Mouse (Mus musculus) embryonic facial prominence, embryonic 14.5 days (tissue): ENCODE data around the gene Fryl. TPM values are rescaled to one million over a fixed set of nuclear protein-coding genes. Genes with fewer than 3 reads are reported as not detected.

ENCODE experiments used
- ATAC-seq: fragments of 200-750 bp; cut with Nextera tagmentation; 2 replicates; pipeline ENCODE4 v1.8.0; 2017; ENCODE audit warnings: low read depth, moderate number of reproducible peaks, moderate TSS enrichment
- DNase-seq: peaks from one replicate; pipeline ENCODE4 v3.0.0-alpha.2; 2015; ENCODE audit warnings: low spot score
- H3K27ac ChIP-seq: fragments of 300-500 bp; sonication (generic); replicated peaks from 2 replicates; pipeline ENCODE4 v1.5.1; 2014; ENCODE audit warnings: low read depth, mild to moderate bottlenecking, low read length, moderate library complexity
- H3K27me3 ChIP-seq: fragments of 300-500 bp; sonication (generic); replicated peaks from 2 replicates; pipeline ENCODE4 v1.6.1; 2014; ENCODE audit warnings: low read length; ENCODE audit not compliant: control insufficient read depth, insufficient read depth
- H3K36me3 ChIP-seq: fragments of 300-500 bp; sonication (generic); 2 replicates; pipeline ENCODE4 v1.6.1; 2014; ENCODE audit warnings: low read length, mixed read lengths; ENCODE audit not compliant: control insufficient read depth, insufficient read depth
- H3K4me1 ChIP-seq: fragments of 300-500 bp; sonication (generic); 2 replicates; pipeline ENCODE4 v1.6.1; 2014; ENCODE audit warnings: antibody characterized with exemption, low read length; ENCODE audit not compliant: control insufficient read depth, insufficient read depth
- H3K4me2 ChIP-seq: fragments of 300-500 bp; sonication (generic); 2 replicates; pipeline ENCODE4 v1.6.1; 2014; ENCODE audit warnings: low read depth, mild to moderate bottlenecking, low read length, moderate library complexity, mixed read lengths
- H3K4me3 ChIP-seq: fragments of 300-500 bp; sonication (generic); 2 replicates; pipeline ENCODE4 v1.5.1; 2014; ENCODE audit warnings: low read depth, mild to moderate bottlenecking, low read length
- H3K9ac ChIP-seq: fragments of 300-500 bp; sonication (generic); 2 replicates; pipeline ENCODE4 v1.6.1; 2014; ENCODE audit warnings: low read depth, mild to moderate bottlenecking, low read length, moderate library complexity, mixed read lengths
- H3K9me3 ChIP-seq: fragments of 300-500 bp; sonication (generic); 2 replicates; pipeline ENCODE4 v1.6.1; 2016; ENCODE audit warnings: low read length; ENCODE audit not compliant: control insufficient read depth
- WGBS: fragments of 180-500 bp; shearing (Covaris S2); extraction: QIAGEN DNeasy Blood & Tissue Kit; methylation state at CpG from one replicate; pipeline ENCODE4 v1.1.7; 2014; 5-methylcytosine and 5-hydroxymethylcytosine counted together
- polyA plus RNA-seq: library from polyadenylated mRNA; unstranded; fragments of >200 nt; fragmentation: Nextera tagmentation; extraction: Ambion mirVana; gene quantifications from 2 replicates; pipeline ENCODE4 v1.2.1, GENCODE M21; 2014

Gene Fryl
- polyA plus RNA-seq, 1 experiment from 2014 or later: 26.8 TPM

DNA sequence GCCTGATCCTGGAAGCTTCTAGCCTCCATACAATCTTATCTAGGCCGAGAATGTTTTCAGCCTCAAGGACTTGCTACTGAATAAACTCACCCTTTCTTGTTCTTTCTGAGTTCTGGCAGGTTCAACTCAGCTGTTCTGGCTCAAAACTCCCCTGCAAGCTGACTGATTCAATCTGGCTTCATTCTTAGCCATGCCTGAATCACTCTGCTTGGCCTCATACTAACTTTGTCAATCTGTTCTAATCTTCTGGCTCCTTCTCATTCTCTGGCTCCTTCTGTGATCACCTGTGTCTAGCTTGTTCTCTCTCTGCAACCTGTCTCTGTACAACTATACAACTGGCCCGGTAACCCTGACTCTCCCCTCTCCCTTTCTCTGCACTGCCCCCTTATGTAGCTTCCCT, 93.9 kb downstream of the Fryl start:
- DNase-seq: no peak
- H3K4me1 ChIP-seq: 0 out of 2 replicates have a peak, but pooled peaks cover 6% of the 10 kb centered on the region
- no peak overlapping the region for H3K4me2 ChIP-seq
- 84% methylated on average over 2 of the region's 2 CpGs for WGBS
- no peak overlapping the region for H3K9ac ChIP-seq
- H3K27ac ChIP-seq: no peak overlapping the region
- no peaks in the 10 kb centered on the region for H3K36me3 ChIP-seq
- H3K9me3 ChIP-seq: no peaks in the 10 kb centered on the region
- H3K4me3 ChIP-seq: no peak overlapping the region
- H3K27me3 ChIP-seq: no peaks in the 10 kb centered on the region
- no peak for ATAC-seq

DNA sequence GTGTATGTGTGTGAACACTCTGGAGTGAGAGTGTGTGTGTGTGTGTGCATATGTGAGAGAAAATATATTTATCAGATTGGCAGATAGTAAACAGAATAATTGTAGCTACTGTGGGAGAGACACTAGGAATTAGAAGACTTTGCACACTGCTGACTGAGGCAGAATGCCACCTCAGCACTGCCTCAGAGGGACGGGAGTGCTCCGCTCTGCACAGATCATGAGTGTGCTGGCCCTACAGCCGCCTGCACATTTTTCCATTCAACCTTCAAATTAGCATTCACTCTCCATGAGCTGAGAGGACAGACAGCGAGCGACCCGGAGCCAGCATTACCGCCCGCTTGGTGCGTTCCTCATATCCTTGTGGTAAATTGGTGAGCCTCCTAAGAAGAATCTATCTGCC, 96.0 kb downstream of the Fryl start:
- no peak for ATAC-seq

DNA sequence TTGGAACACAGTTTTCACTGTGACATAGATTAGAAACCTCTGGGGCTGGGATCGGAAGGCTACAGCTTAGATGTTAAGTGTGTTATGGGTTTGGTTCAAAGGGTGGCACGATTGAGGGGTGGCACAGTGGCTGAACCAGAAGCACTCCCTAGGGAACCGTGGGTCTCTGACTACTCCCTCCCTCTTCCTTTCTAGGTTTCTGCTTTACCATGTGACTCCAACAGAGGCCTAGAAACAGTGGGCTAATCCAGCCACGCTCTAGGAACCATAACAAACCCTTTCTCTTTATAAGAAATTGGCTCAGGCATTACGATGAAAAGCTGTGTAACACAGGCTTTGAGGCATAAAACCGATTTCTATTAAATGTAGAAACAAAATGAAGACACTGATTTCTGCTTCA, 98.9 kb downstream of the Fryl start:
- H3K9ac ChIP-seq: no peak overlapping the region
- H3K9me3 ChIP-seq: no peaks in the 10 kb centered on the region
- ATAC-seq (no peak), DNase-seq (no peak)
- WGBS: 75% methylated on average over 6 of the region's 6 CpGs
- H3K4me2 ChIP-seq: no peak overlapping the region
- no peak overlapping the region for H3K27ac ChIP-seq
- no peak overlapping the region for H3K4me3 ChIP-seq
- peaks cover 10% of the 10 kb centered on the region; the same call in 1 of the 2 replicates for H3K4me1 ChIP-seq
- H3K36me3 ChIP-seq: no peaks in the 10 kb centered on the region
- no peaks in the 10 kb centered on the region for H3K27me3 ChIP-seq

More for the DNA sequence above, 96.0 kb downstream of the Fryl start:
- Histone ChIP-seq H3K9ac (no peak overlapping the region), H3K27me3 (no peaks in the 10 kb centered on the region), H3K4me2 (no peak overlapping the region), H3K9me3 (no peaks in the 10 kb centered on the region), H3K36me3 (no peaks in the 10 kb centered on the region), H3K4me3 (no peak overlapping the region), H3K4me1 (peaks cover 8% of the 10 kb centered on the region; the same call in 1 of the 2 replicates), H3K27ac (no peak overlapping the region)
- WGBS: 84% methylated on average over 9 of the region's 9 CpGs
- DNase-seq: no peak

DNA sequence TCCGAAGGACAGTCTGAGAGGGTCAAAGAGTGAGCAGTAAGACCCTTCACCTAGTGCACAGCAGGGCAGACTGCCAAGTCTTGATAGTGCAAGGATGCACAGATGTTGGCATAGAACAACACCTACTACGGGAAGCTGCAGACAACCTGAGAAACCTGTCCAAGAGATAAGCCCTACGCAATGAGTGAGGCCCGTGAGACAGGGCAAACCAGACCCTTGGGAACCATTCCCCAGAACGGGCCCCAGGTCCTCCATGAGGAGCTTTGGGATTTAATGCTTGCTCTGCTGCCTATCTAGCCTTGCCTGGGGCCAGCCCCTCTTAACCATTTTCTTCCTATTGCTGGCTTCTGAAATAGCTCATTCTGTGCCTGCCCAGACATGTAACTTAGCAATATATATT, 99.4 kb downstream of the Fryl start:
- no peaks in the 10 kb centered on the region for H3K36me3 ChIP-seq
- DNase-seq: peak; percentile 60
- H3K9me3 ChIP-seq: no peaks in the 10 kb centered on the region
- peaks cover 10% of the 10 kb centered on the region; the same call in 1 of the 2 replicates for H3K4me1 ChIP-seq
- 79% methylated on average over 5 of the region's 5 CpGs for WGBS
- H3K4me3 ChIP-seq: no peak overlapping the region
- no peak overlapping the region for H3K9ac ChIP-seq
- H3K4me2 ChIP-seq: no peak overlapping the region
- peak; percentile 53; the same call in 1 of the 2 replicates for ATAC-seq
- H3K27me3 ChIP-seq: no peaks in the 10 kb centered on the region
- H3K27ac ChIP-seq: no peak overlapping the region; the same call in 1 of the 2 replicates

DNA sequence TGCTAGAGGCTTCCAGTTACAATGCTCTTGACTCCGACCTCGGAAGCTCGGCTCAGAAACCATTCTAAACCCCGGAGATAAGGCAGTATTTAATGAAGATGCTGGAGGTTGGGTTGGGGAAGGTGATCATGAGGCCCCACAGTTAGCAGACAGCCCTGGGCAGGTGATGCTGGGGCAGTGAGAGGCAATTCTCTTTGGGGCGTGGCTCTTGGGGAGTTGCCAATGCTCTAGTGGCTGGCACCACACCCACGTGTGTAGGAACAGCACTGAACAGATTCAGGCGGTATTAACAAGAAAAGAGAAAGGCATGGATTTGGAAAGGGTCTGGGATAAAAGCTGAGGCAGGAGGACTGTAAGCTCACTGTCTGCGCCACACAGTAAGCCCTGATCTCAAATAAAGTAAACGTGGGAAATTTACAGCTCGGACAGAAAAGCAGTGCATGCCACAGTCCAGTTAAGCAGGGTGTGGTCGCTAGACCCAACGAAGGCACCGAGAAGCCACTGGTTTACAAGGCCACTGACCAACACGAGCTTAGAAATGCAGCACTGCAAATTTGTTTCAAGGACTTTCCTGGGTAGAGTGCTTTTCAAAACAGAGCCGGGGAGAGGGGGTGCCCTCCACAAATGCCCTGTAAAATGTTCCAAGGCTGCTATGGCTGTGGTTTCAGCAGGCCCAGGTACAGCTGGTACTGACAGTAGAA, 100.0 kb downstream of the Fryl start:
- Histone ChIP-seq H3K4me2 (no peak overlapping the region), H3K9me3 (no peaks in the 10 kb centered on the region), H3K27ac (no peak overlapping the region; the same call in 1 of the 2 replicates), H3K4me3 (no peak overlapping the region), H3K27me3 (no peaks in the 10 kb centered on the region), H3K4me1 (peaks cover 10% of the 10 kb centered on the region; the same call in 1 of the 2 replicates), H3K9ac (no peak overlapping the region), H3K36me3 (no peaks in the 10 kb centered on the region)
- DNase-seq (peak; percentile 59), ATAC-seq (no peak)
- WGBS: 75% methylated on average over 15 of the region's 15 CpGs

DNA sequence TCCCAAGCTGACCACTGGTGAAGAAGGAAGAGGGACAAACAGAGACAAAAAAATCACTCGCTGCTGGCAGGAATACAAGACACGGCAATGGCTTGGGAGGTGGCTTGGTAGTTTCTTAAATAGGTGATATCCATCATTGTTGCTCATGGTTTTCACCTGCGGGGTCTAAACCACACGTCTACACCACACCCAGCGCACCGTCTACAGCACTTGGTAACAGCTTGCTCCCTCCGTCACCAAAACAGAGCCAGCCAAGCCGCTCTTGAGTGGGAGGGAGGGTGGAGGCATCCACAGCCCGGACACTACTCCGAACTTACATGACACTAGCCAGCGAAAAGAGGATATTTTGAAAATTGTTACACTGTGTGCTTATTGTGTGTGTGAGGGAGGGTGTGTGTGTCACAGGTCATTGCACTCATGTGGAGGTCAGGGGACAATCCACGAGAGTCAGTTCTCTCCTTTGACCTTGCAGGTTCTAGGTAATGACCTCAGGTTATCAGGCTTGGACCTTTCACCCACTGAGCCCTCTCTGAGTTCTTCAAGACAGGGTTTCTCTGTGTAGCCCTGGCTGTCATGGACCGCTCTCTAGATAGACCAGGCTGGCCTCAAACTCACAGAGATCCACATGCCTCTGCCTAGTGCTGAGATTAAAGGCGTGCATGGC, 102.5 kb downstream of the Fryl start:
- H3K4me2 ChIP-seq: no peak overlapping the region
- no peaks in the 10 kb centered on the region for H3K36me3 ChIP-seq
- ATAC-seq: no peak
- no peak overlapping the region for H3K9ac ChIP-seq
- H3K4me3 ChIP-seq: no peak overlapping the region
- no peaks in the 10 kb centered on the region for H3K9me3 ChIP-seq
- 92% methylated on average over 14 of the region's 14 CpGs for WGBS
- DNase-seq: no peak
- H3K27ac ChIP-seq: no peak overlapping the region
- H3K27me3 ChIP-seq: no peaks in the 10 kb centered on the region
- peaks cover 10% of the 10 kb centered on the region; the same call in 1 of the 2 replicates for H3K4me1 ChIP-seq

DNA sequence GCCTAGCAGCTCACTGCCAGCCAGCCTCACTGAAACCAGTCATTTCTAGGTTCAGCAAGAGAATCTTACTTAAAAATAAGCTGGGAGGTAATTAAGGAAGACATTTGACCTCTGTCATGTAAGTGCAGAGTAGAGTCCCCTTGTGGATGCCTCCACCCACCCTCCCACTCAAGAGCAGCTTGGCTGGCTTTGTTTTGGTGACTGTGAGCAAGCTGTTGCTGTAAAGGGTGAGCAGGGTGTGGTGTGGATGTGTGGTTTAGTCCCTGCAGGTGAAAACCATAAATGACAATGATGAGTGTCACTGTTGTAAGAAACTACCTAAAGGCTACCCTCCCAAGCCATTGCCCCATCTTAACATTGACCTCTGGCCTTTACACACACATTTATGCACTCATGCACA, 104.2 kb downstream of the Fryl start:
- no peaks in the 10 kb centered on the region for H3K9me3 ChIP-seq
- H3K36me3 ChIP-seq: peaks cover 2% of the 10 kb centered on the region; the same call in 1 of the 2 replicates
- no peaks in the 10 kb centered on the region for H3K27me3 ChIP-seq
- no peak overlapping the region for H3K4me3 ChIP-seq
- no peak overlapping the region for H3K4me2 ChIP-seq
- ATAC-seq: no peak
- H3K4me1 ChIP-seq: peaks cover 8% of the 10 kb centered on the region; the same call in 1 of the 2 replicates
- no peak for DNase-seq
- H3K27ac ChIP-seq: no peak overlapping the region
- H3K9ac ChIP-seq: no peak overlapping the region

DNA sequence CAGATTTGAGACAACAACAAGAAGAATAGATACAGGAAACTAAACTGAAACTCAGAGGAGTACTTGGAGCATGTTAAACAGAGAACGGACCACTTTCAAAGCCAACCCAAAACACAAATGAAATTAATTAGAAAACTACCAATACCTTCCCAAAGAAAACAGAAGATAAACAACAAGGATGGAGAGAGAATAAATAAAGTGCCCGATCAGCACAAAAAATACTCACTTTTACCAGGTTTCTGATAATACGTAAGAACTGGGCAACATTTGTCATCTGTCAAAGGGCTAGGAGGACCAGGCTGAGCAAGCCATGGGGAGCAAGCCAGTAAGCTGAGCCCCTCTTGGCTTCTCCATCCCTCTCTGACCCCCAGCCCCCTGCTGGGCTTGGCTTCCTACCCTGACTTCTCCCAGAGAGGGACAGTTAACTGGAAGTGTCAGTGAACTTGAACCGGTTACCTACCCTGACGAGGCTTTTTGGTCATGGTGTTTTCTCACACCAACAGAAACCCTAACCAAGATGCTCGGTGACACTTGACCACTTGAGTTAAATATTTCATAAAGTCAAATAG, 105.5 kb downstream of the Fryl start:
- H3K36me3 ChIP-seq: peaks cover 8% of the 10 kb centered on the region; the same call in 1 of the 2 replicates
- no peak overlapping the region for H3K27ac ChIP-seq
- DNase-seq: no peak
- H3K4me3 ChIP-seq: no peak overlapping the region
- peaks cover 3% of the 10 kb centered on the region; the same call in 1 of the 2 replicates for H3K4me1 ChIP-seq
- no peaks in the 10 kb centered on the region for H3K27me3 ChIP-seq
- no peak overlapping the region for H3K9ac ChIP-seq
- H3K4me2 ChIP-seq: no peak overlapping the region
- WGBS: 78% methylated on average over 6 of the region's 6 CpGs
- H3K9me3 ChIP-seq: no peaks in the 10 kb centered on the region
- no peak for ATAC-seq
